12 mouse cellular contexts compared by ENCODE assay signal in genomic region chr2:167578521-167578920, GRCm38 (mm10). TPM values are rescaled to one million over a fixed set of nuclear protein-coding genes. Genes with fewer than 3 reads are reported as not detected.
DNase-seq lines count a peak whose midpoint lies in the region; ATAC-seq lines count a peak whose summit lies in the region.
"Had no signal": no experiment of that assay in that cellular context is flagged by ENCODE, and none has a peak within 500 bp of the region (broad histone marks: within the 10 kb centered on the region; RNA-seq: fewer than 3 reads in every experiment).

No protein-coding gene starts in this region.

- peak; percentile 17 for DNase-seq in 416B (ENCODE audit: low read depth)
- peak; percentile 75 for DNase-seq in A20 (ENCODE audit: low read depth, low spot score)
- no peak for DNase-seq in gastrocnemius, postnatal 4 days (ENCODE audit: low spot score in 2 of 2)
- no peak for DNase-seq in layer of hippocampus, adult 9-11 months
- DNase-seq in adrenal gland, postnatal 25 days, result no peak
- DNase-seq: adrenal gland, postnatal 10 days; cerebellum, postnatal 10 days; kidney, adult 8-10 months; right cerebral cortex, postnatal 25 days had no signal

- peak; percentile 65 for ATAC-seq in common myeloid progenitor, adult 5-6 weeks (replicated peaks; ENCODE audit: low read depth, poor library complexity, severe bottlenecking)
- ATAC-seq in megakaryocyte progenitor cell, adult 5-6 weeks (replicated peaks; ENCODE audit: poor library complexity), result peak; percentile 54; the same call in 1 of the 2 replicates
- ATAC-seq: forebrain, embryonic 13.5 days had no signal

RNA-seq across cellular contexts. Expression of gene Snai1, which starts 40.5 kb away (rescaled TPM):
- total RNA-seq in common myeloid progenitor, adult 5-6 weeks (2017), result not detected in 2 replicates
- total RNA-seq in megakaryocyte progenitor cell, adult 5-6 weeks (2015), result not detected in 2 replicates
- 0.33 and 0.44 TPM in 2 replicates for total RNA-seq in megakaryocyte progenitor cell, adult 5-6 weeks (2017)
- total RNA-seq in gastrocnemius, postnatal 4 days (2021), result 1 to 10 TPM; 6.3 to 7.0 TPM
- total RNA-seq in adrenal gland, postnatal 25 days (2021), result 12.8 and 13.0 TPM in 2 replicates

RNA-seq across cellular contexts. Expression of gene Ube2v1, which starts 53.4 kb away (rescaled TPM):
- 60.9 and 84.5 TPM in 2 replicates for total RNA-seq in common myeloid progenitor, adult 5-6 weeks (2017)
- total RNA-seq in megakaryocyte progenitor cell, adult 5-6 weeks (2015), result 102 and 116 TPM in 2 replicates
- total RNA-seq in megakaryocyte progenitor cell, adult 5-6 weeks (2017), result 51.7 and 56.5 TPM in 2 replicates
- total RNA-seq in gastrocnemius, postnatal 4 days (2021), result 100 to 1,000 TPM; 183 to 193 TPM
- 187 and 190 TPM in 2 replicates for total RNA-seq in adrenal gland, postnatal 25 days (2021)

Comparison
In these comparisons a context has a peak if more than half of its experiments do, and no peak if none do; other contexts are left out.
1. DNase-seq: peak in 416B (single experiment) and A20 (single experiment); none in gastrocnemius, postnatal 4 days (0 of 2), layer of hippocampus, adult 9-11 months (single experiment) and adrenal gland, postnatal 25 days (single experiment).